Mouse (Mus musculus) liver, embryonic 16.5 days (tissue): ENCODE results near the gene Syt15. TPM values are rescaled to one million over a fixed set of nuclear protein-coding genes. Genes with fewer than 3 reads are reported as not detected.
A peak's percentile ranks its signal among the peaks of the same experiment; 100 is the strongest.

ENCODE experiments used
- ATAC-seq: fragments of 200-750 bp; cut with Nextera tagmentation; 2 replicates; pipeline ENCODE4 v1.8.0; 2017; ENCODE audit warnings: low read depth, mild to moderate bottlenecking, moderate number of reproducible peaks, moderate library complexity
- H3K27ac ChIP-seq: fragments of 300-500 bp; sonication (generic); 2 replicates; pipeline ENCODE4 v1.5.1; 2014; ENCODE audit warnings: mild to moderate bottlenecking, low read length
- H3K27me3 ChIP-seq: fragments of 300-500 bp; sonication (generic); 2 replicates; pipeline ENCODE4 v1.6.1; 2014; ENCODE audit warnings: low read depth, low read length, mixed read lengths; ENCODE audit not compliant: control insufficient read depth, insufficient read depth
- H3K36me3 ChIP-seq: fragments of 300-500 bp; sonication (generic); 2 replicates; pipeline ENCODE4 v1.6.1; 2014; ENCODE audit warnings: mild to moderate bottlenecking; ENCODE audit not compliant: control insufficient read depth, insufficient read depth
- H3K4me1 ChIP-seq: fragments of 300-500 bp; sonication (generic); 2 replicates; pipeline ENCODE4 v1.6.1; 2014; ENCODE audit warnings: low read depth, low read length, mixed read lengths; ENCODE audit not compliant: control insufficient read depth
- H3K4me2 ChIP-seq: fragments of 300-500 bp; sonication (generic); 2 replicates; pipeline ENCODE4 v1.6.1; 2014; ENCODE audit warnings: low read depth, low read length, mixed read lengths
- H3K4me3 ChIP-seq: fragments of 300-500 bp; sonication (generic); 2 replicates; pipeline ENCODE4 v1.5.1; 2014; ENCODE audit warnings: low read depth, mild to moderate bottlenecking, low read length
- H3K9ac ChIP-seq: fragments of 300-500 bp; sonication (generic); 2 replicates; pipeline ENCODE4 v1.6.1; 2014; ENCODE audit warnings: low read depth, low read length
- H3K9me3 ChIP-seq: fragments of 300-500 bp; sonication (generic); replicated peaks from 2 replicates; pipeline ENCODE4 v1.6.1; 2016; ENCODE audit warnings: low read length; ENCODE audit not compliant: control insufficient read depth
- WGBS: fragments of 180-500 bp; shearing (Covaris S2); extraction: QIAGEN DNeasy Blood & Tissue Kit; methylation state at CpG from one replicate; pipeline ENCODE4 v1.1.7; 2014; ENCODE audit not compliant: insufficient replicate concordance; 5-methylcytosine and 5-hydroxymethylcytosine counted together
- polyA plus RNA-seq: library from polyadenylated mRNA; unstranded; fragments of >200 nt; fragmentation: Nextera tagmentation; extraction: Ambion mirVana; gene quantifications from 2 replicates; pipeline ENCODE4 v1.2.1, GENCODE M21; 2015

Gene Syt15
- polyA plus RNA-seq, result 0.57 and 0.63 TPM in 2 replicates

- ATAC-seq, result no peak
- Histone ChIP-seq H3K27me3 (peaks cover 13% of the 10 kb centered on the region), H3K9ac (no peak within 1 kb of the TSS), H3K27ac (no peak within 1 kb of the TSS), H3K4me1 (no peaks in the 10 kb centered on the region), H3K4me2 (peak within 1 kb of the TSS; percentile 53), H3K36me3 (no peaks in the 10 kb centered on the region), H3K4me3 (peak within 1 kb of the TSS; percentile 33), H3K9me3 (no peaks in the 10 kb centered on the region)
- 48% methylated on average over 6 of the region's 6 CpGs for whole genome bisulfite sequencing
Observed at GRCm38 (mm10) chr14:34219295-34219694, at the start of gene Syt15. TSS of gene Syt15 (plus strand) at chr14:34219595.

DNA sequence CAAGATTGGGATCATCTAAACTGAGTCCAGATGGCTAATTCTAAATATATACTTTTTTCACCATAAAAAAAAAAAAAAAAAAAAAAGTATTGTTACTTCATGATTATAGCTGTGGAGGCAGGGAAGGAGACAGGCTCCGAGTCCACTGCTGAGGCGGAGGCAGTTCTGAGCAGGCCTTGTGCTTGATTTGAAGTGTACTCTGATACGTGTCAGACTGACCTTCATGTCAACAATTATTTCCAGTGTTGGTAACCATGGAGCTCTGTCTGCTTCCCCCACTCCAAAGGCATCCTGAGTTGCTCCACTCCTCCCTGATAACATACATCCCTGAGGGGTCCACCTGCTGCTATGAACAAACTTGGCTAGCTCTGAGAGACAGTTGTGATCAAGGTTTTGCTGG lies 48.3 kb upstream of the Syt15 start:
- Histone ChIP-seq H3K4me1 (no peaks in the 10 kb centered on the region), H3K27ac (no peak overlapping the region), H3K4me2 (no peak overlapping the region), H3K9ac (no peak overlapping the region), H3K27me3 (no peaks in the 10 kb centered on the region), H3K9me3 (no peaks in the 10 kb centered on the region), H3K4me3 (no peak overlapping the region), H3K36me3 (no peaks in the 10 kb centered on the region)
- WGBS, result 70% methylated on average over 3 of the region's 3 CpGs
- ATAC-seq, result no peak

DNA sequence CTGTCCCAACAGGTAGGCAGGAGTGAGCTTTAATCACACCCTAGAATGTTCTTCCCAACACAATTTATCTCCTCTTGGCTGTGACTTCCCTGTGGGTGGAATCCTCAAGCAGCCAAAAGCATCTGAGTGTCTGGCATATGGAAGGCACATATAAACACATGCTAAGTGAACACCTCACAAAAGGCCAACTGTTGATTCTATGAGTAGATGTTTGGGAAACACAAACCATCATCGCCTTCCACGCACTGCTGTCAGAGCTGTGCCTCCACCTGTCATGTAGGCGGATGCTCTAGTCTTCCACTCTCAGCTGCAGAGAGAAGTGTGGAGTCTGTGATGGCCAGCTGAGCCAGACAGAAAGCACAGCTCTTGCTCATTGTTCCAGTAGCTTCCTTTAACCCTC lies 40.0 kb upstream of the Syt15 start:
- H3K36me3 ChIP-seq, result no peaks in the 10 kb centered on the region
- no peak for ATAC-seq
- no peak overlapping the region for H3K27ac ChIP-seq
- H3K27me3 ChIP-seq, result no peaks in the 10 kb centered on the region
- H3K9me3 ChIP-seq, result no peaks in the 10 kb centered on the region
- 63% methylated on average over 3 of the region's 3 CpGs for WGBS
- no peak overlapping the region for H3K4me2 ChIP-seq
- H3K4me1 ChIP-seq, result no peaks in the 10 kb centered on the region
- no peak overlapping the region for H3K9ac ChIP-seq
- no peak overlapping the region for H3K4me3 ChIP-seq

DNA sequence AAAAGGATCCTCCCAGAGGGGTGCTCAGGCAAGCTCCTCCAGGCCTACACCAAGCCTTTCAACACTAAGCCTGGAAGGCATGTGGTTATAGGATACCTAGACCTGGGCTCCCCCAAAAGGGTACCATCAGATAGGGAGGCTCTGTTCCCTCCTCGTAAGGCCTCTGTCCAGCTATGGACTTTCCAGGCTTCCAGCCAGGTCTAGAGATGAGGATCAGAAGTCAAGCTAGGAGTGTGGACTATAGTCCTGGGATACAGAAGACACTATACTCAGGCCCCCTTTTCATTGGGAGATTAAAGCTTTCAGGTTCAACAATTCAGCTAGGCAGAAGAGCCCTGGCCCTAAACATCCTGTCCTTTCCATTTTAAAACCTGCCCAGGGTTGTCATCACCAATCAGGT lies 36.3 kb upstream of the Syt15 start:
- 62% methylated on average over 1 of the region's 1 CpGs for WGBS
- Histone ChIP-seq H3K9ac (no peak overlapping the region), H3K4me3 (no peak overlapping the region), H3K36me3 (no peaks in the 10 kb centered on the region), H3K9me3 (no peaks in the 10 kb centered on the region), H3K27me3 (no peaks in the 10 kb centered on the region), H3K4me2 (no peak overlapping the region), H3K27ac (no peak overlapping the region), H3K4me1 (no peaks in the 10 kb centered on the region)
- no peak for ATAC-seq

DNA sequence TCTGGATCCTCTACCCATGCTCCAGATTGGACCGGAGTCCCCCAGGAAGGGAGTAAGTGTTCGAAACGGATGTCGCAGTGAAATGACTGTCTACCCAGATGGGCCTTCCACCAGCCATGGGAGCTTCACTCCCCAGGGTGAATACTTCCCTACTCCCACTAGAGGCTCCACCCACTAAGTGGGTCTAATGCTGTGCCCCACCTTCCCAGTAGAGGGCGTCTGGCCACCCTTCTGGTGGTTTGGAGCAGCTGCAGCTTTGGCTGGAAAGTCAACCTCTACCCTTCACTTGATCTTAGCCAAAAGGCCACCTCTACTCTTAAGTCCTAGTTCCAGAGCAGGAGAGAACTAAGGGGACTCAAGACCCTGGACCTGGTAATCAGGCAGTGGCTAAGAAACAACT lies 30.8 kb upstream of the Syt15 start:
- Histone ChIP-seq H3K4me1 (no peaks in the 10 kb centered on the region), H3K4me2 (no peak overlapping the region), H3K27ac (no peak overlapping the region), H3K9ac (no peak overlapping the region), H3K4me3 (no peak overlapping the region), H3K27me3 (no peaks in the 10 kb centered on the region), H3K36me3 (no peaks in the 10 kb centered on the region), H3K9me3 (no peaks in the 10 kb centered on the region)
- WGBS, result 62% methylated on average over 5 of the region's 5 CpGs
- no peak for ATAC-seq

- Histone ChIP-seq H3K27ac (no peak overlapping the region), H3K9ac (no peak overlapping the region), H3K9me3 (no peaks in the 10 kb centered on the region), H3K4me3 (no peak overlapping the region), H3K4me2 (no peak overlapping the region), H3K36me3 (no peaks in the 10 kb centered on the region), H3K4me1 (no peaks in the 10 kb centered on the region), H3K27me3 (no peaks in the 10 kb centered on the region)
- ATAC-seq, result peak; percentile 72
- 33% methylated on average over 7 of the region's 7 CpGs for WGBS
Observed at GRCm38 (mm10) chr14:34190361-34190760, 29.0 kb upstream of the Syt15 start.

- Histone ChIP-seq H3K9me3 (no peaks in the 10 kb centered on the region), H3K4me3 (no peak overlapping the region), H3K27me3 (no peaks in the 10 kb centered on the region), H3K36me3 (no peaks in the 10 kb centered on the region), H3K4me1 (no peaks in the 10 kb centered on the region), H3K4me2 (no peak overlapping the region), H3K27ac (no peak overlapping the region), H3K9ac (no peak overlapping the region)
- ATAC-seq, result no peak
- 53% methylated on average over 4 of the region's 4 CpGs for WGBS
Observed at GRCm38 (mm10) chr14:34193879-34194278, 25.5 kb upstream of the Syt15 start.

- ATAC-seq, result no peak
- 66% methylated on average over 15 of the region's 15 CpGs for WGBS
- Histone ChIP-seq H3K4me2 (no peak overlapping the region), H3K9ac (no peak overlapping the region), H3K9me3 (no peaks in the 10 kb centered on the region), H3K27me3 (peaks cover 3% of the 10 kb centered on the region), H3K36me3 (no peaks in the 10 kb centered on the region), H3K27ac (no peak overlapping the region), H3K4me3 (no peak overlapping the region), H3K4me1 (no peaks in the 10 kb centered on the region; the same call in 1 of the 2 replicates)
Observed at GRCm38 (mm10) chr14:34195466-34195865, 23.9 kb upstream of the Syt15 start.

GRCm38 (mm10) chr14:34196706-34197105 lies 22.7 kb upstream of the Syt15 start:
- Histone ChIP-seq H3K4me2 (no peak overlapping the region), H3K4me3 (no peak overlapping the region), H3K27ac (no peak overlapping the region), H3K27me3 (peaks cover 13% of the 10 kb centered on the region), H3K4me1 (no peaks in the 10 kb centered on the region; the same call in 1 of the 2 replicates), H3K36me3 (no peaks in the 10 kb centered on the region), H3K9ac (no peak overlapping the region), H3K9me3 (no peaks in the 10 kb centered on the region)
- 28% methylated on average over 4 of the region's 4 CpGs for WGBS
- ATAC-seq, result no peak
